Mouse (Mus musculus) stomach, postnatal 0 days (tissue): ENCODE measurements at regions not wholly inside any gene's neighbourhood (a gene's known extent, or its start where the extent isn't known, plus 50 kb on each side); places are given as distances from the start of the nearest gene placed in this dataset.
A peak's percentile ranks its signal among the peaks of the same experiment; 100 is the strongest.

ENCODE experiments used
- ATAC-seq: fragments of 200-750 bp; cut with Nextera tagmentation; 2 replicates; pipeline ENCODE4 v1.8.0; 2017; ENCODE audit not compliant: low FRiP score, low TSS enrichment
- DNase-seq: peaks from one replicate; pipeline ENCODE4 v3.0.0-alpha.2; 2016; ENCODE audit warnings: low spot score
- H3K27ac ChIP-seq: fragments of 300-500 bp; sonication (generic); replicated peaks from 2 replicates; pipeline ENCODE4 v1.5.1; 2014; ENCODE audit warnings: mild to moderate bottlenecking, control low read depth
- H3K27me3 ChIP-seq: fragments of 300-500 bp; sonication (generic); 2 replicates; pipeline ENCODE4 v1.6.1; 2014; ENCODE audit warnings: low read length; ENCODE audit not compliant: control insufficient read depth, insufficient read depth
- H3K36me3 ChIP-seq: fragments of 300-500 bp; sonication (generic); 2 replicates; pipeline ENCODE4 v1.6.1; 2014; ENCODE audit warnings: low read length, mixed read lengths; ENCODE audit not compliant: control insufficient read depth, insufficient read depth
- H3K4me1 ChIP-seq: fragments of 300-500 bp; sonication (generic); replicated peaks from 2 replicates; pipeline ENCODE4 v1.6.1; 2014; ENCODE audit warnings: antibody characterized with exemption; ENCODE audit not compliant: control insufficient read depth, insufficient read depth
- H3K4me2 ChIP-seq: fragments of 300-500 bp; sonication (generic); replicated peaks from 2 replicates; pipeline ENCODE4 v1.6.1; 2014; ENCODE audit warnings: low read depth, mild to moderate bottlenecking, control low read depth, moderate library complexity
- H3K4me3 ChIP-seq: fragments of 300-500 bp; sonication (generic); 2 replicates; pipeline ENCODE4 v1.5.1; 2014; ENCODE audit warnings: low read depth, low read length, control low read depth
- H3K9ac ChIP-seq: fragments of 300-500 bp; sonication (generic); 2 replicates; pipeline ENCODE4 v1.6.1; 2014; ENCODE audit warnings: mild to moderate bottlenecking, low read length, control low read depth, mixed read lengths
- H3K9me3 ChIP-seq: fragments of 300-500 bp; sonication (generic); 2 replicates; pipeline ENCODE4 v1.6.1; 2016; ENCODE audit warnings: low read length; ENCODE audit not compliant: control insufficient read depth
- CTCF ChIP-seq: IDR thresholded peaks from 2 replicates; pipeline ENCODE4 v1.5.1; 2016; ENCODE audit warnings: antibody characterized with exemption, low read depth, mild to moderate bottlenecking, moderate library complexity
- EP300 ChIP-seq: optimal IDR thresholded peaks from 2 replicates; pipeline ENCODE3; 2016; ENCODE audit warnings: antibody characterized with exemption
- whole genome bisulfite sequencing: fragments of 180-500 bp; shearing (Covaris S2); extraction: QIAGEN DNeasy Blood & Tissue Kit; methylation state at CpG from one replicate; pipeline ENCODE4 v1.1.7; 2014; 5-methylcytosine and 5-hydroxymethylcytosine counted together

DNA sequence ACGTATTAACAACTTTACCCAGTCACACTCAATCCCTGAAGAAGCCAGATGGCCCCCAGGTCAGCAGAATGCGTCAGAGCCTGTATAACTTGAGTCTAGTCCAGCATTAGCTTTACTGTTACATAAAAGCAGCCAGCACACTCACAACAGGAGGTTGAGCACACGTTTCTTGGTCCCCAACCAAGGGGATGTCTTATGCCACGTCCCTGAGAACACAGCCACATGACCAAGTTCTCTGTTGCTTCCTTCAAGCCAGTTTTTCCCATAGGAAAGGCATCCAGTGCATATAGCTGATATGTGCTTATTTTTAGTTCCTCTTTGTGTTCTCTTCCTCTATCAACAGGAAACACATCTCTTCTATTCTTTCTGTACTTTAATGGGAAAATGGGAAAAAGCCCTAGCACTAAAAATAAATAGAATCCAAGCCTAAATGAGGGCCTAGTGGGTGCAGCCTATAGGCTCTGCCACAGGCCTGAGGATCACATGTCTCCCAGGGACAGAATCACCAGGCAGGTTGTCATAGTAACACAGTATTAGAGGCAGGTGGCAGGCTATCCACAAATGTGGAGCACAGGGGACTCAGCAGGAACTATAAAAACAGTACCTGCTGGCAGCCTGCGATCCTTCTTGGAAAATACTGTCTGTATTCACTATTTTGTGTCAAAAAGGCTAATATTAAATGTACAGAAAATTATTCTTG lies 160.1 kb downstream of the Tmem17 start:
- ATAC-seq: no peak
- no peak for TF ChIP-seq CTCF
- peak; percentile 32 for TF ChIP-seq EP300
- Histone ChIP-seq H3K4me2 (no peak overlapping the region), H3K4me1 (no peaks in the 10 kb centered on the region), H3K9ac (no peak overlapping the region), H3K4me3 (no peak overlapping the region), H3K9me3 (no peaks in the 10 kb centered on the region), H3K36me3 (no peaks in the 10 kb centered on the region), H3K27ac (no peak overlapping the region), H3K27me3 (no peaks in the 10 kb centered on the region)
- 45% methylated on average over 5 of the region's 5 CpGs for WGBS
- DNase-seq: no peak

DNA sequence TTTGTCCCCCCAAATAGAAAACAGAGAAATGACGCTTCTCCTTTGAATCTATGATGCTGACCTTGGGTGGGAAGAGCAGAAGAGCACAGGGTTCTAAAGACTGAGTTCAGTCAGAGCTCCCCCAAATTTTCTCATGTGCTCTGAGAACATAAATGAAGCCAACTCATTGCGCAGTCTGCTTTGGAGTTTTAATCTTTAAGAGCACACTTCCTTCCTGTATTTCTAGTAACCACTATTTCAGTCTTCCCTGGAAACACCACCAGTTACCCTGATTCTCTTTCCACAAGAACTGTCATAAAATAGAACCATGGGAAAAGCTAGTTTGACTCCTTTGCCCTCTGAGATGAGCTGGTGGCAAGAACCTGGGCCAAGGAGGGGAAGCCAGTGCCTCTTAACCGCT lies 163.2 kb downstream of the Tmem17 start:
- no peak overlapping the region for H3K4me2 ChIP-seq
- H3K27me3 ChIP-seq: no peaks in the 10 kb centered on the region
- TF ChIP-seq EP300: no peak
- no peak for TF ChIP-seq CTCF
- no peaks in the 10 kb centered on the region for H3K4me1 ChIP-seq
- H3K9ac ChIP-seq: no peak overlapping the region
- H3K27ac ChIP-seq: no peak overlapping the region
- H3K36me3 ChIP-seq: no peaks in the 10 kb centered on the region
- no peaks in the 10 kb centered on the region for H3K9me3 ChIP-seq
- ATAC-seq (no peak), DNase-seq (no peak)
- H3K4me3 ChIP-seq: no peak overlapping the region
- WGBS: 56% methylated on average over 3 of the region's 3 CpGs

DNA sequence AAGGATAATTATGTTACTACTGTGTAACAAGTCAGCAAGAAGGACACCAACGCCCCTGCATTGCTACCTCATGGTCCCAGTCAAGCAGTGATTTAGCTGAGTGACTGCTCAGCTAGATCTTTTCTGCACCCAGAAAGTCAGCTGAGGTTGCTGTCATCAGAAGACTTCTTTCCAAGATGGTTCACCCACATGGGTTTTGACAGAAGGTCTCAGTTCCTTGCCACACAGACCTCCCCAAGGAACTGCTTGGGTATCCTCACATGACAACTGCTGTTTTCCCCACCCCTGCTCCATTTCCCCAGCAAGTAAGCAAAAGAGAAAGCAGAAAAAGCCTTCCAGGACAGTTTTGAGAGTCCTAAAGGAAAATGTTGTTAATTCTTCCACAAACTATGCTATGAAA lies 163.9 kb downstream of the Tmem17 start:
- ATAC-seq: no peak
- no peaks in the 10 kb centered on the region for H3K27me3 ChIP-seq
- H3K36me3 ChIP-seq: no peaks in the 10 kb centered on the region
- H3K27ac ChIP-seq: no peak overlapping the region
- TF ChIP-seq EP300: no peak
- no peak for TF ChIP-seq CTCF
- H3K4me3 ChIP-seq: no peak overlapping the region
- DNase-seq: no peak
- WGBS: 78% methylated on average over 1 of the region's 1 CpGs
- H3K4me2 ChIP-seq: no peak overlapping the region
- H3K4me1 ChIP-seq: no peaks in the 10 kb centered on the region
- H3K9ac ChIP-seq: no peak overlapping the region
- no peaks in the 10 kb centered on the region for H3K9me3 ChIP-seq

DNA sequence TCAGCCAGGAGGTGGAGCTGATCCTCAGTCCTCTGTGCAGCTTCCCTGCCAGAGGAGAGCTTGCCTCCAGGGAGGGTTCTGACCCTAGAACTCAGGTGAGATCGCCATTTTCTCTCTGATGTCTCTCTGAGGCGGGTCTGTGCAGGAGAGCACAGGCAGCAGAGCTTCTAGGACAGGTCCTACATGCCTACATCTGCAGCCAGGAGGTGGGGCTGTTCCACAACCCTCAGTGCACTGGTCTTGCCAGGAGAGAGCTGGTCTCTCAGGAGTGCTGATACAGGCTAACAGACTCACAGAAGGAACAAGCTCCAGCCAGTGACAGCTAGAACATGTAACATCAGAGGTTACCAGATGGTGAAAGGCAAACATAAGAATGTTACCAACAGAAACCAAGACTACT lies 165.4 kb downstream of the Tmem17 start:
- Histone ChIP-seq H3K27ac (no peak overlapping the region), H3K4me1 (no peaks in the 10 kb centered on the region), H3K9ac (no peak overlapping the region), H3K27me3 (no peaks in the 10 kb centered on the region), H3K9me3 (no peaks in the 10 kb centered on the region), H3K36me3 (no peaks in the 10 kb centered on the region), H3K4me3 (no peak overlapping the region), H3K4me2 (no peak overlapping the region)
- ATAC-seq (no peak), DNase-seq (peak; percentile 65)
- WGBS: 34% methylated on average over 2 of the region's 2 CpGs
- TF ChIP-seq EP300 (no peak), CTCF (peak; percentile 73)

DNA sequence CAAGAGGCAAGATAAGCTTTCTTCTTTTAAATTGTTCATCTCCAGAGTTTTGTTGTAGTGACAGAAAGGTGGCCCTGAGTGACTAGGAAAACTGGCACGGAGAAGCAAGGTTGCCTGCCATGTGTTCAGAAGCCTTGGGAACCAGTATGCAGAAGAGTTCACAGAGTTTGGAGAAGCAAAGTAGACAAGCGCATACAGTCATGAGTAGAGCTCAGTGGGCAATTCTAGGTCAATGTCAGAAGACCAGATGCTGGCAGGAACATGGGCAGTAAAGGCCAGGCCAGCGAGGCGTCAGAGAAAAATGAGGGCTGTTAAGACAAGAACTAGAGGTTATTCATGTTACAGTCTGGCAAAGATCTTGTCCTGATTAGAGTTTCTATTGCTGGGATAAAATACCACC lies 172.7 kb downstream of the Tmem17 start:
- no peak for ATAC-seq
- H3K9me3 ChIP-seq: no peaks in the 10 kb centered on the region
- H3K36me3 ChIP-seq: no peaks in the 10 kb centered on the region
- no peak overlapping the region for H3K27ac ChIP-seq
- no peaks in the 10 kb centered on the region for H3K4me1 ChIP-seq
- DNase-seq: no peak
- H3K4me2 ChIP-seq: no peak overlapping the region
- no peak overlapping the region for H3K9ac ChIP-seq
- TF ChIP-seq EP300 (no peak), CTCF (no peak)
- no peak overlapping the region for H3K4me3 ChIP-seq
- no peaks in the 10 kb centered on the region for H3K27me3 ChIP-seq
- 92% methylated on average over 4 of the region's 4 CpGs for WGBS

DNA sequence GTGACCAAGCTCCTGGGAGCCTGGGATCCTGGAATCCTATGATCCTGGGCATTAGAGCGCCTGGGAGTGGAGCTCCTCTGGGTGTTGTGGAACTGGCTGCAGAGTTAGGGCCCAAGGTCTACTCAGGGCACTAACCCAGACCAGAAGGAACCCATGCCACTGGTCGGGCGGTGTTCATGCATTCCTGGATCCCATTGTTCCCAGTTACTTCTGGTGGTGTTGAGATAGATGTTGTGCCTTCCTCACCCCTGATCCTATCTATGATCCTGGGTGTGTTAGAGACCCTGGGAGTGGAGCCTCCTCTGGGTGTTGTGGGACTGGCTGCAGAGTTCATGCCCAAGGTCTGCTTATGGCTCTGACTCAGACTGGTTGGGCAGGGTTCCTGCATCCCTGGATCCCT lies 169.9 kb downstream of the B3gnt2 start:
- TF ChIP-seq CTCF (no peak), EP300 (no peak)
- H3K4me1 ChIP-seq: 0 out of 2 replicates have a peak, but pooled peaks cover 2% of the 10 kb centered on the region
- no peak for ATAC-seq
- no peak overlapping the region for H3K9ac ChIP-seq
- no peak overlapping the region for H3K4me3 ChIP-seq
- DNase-seq: no peak
- H3K27me3 ChIP-seq: no peaks in the 10 kb centered on the region
- 95% methylated on average over 3 of the region's 3 CpGs for WGBS
- no peak overlapping the region for H3K27ac ChIP-seq
- H3K36me3 ChIP-seq: no peaks in the 10 kb centered on the region
- no peak overlapping the region for H3K4me2 ChIP-seq
- H3K9me3 ChIP-seq: no peaks in the 10 kb centered on the region
